Mouse (Mus musculus): ENCODE data around the gene Lnp1.

DNA sequence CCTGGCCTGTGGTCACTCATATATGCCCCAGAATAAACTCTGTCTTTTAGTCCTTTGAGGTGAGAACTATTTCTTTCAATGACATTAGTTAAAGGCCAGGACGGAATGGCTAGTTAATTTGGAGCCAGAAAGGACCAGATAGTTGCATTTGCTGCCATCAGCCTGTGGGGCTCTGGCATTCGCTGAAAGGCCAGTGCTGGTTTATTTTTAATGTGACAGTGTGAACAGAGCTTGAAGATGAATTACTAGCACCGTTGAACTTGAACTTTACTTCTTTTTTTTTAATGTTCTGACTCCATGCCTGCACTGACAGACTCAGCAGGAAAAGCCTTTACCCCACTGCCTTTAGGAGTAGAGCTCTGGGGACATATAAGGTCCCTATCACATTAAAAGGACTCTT is 46.8 kb upstream of the Lnp1 start:
- TF ChIP-seq POLR2A (IDR thresholded peaks at IDR 0.05; ENCODE audit: low read depth, low read length) (no peak), CTCF (conservative IDR thresholded peaks at IDR 0.05; ENCODE audit: insufficient read depth, insufficient read length, low read depth, low read length) (no peak)
